Mouse (Mus musculus) embryonic facial prominence, embryonic 15.5 days (tissue): ENCODE measurements around the gene Lcn8. TPM values are rescaled to one million over a fixed set of nuclear protein-coding genes. Genes with fewer than 3 reads are reported as not detected.

ENCODE experiments used
- ATAC-seq: fragments of 200-750 bp; cut with Nextera tagmentation; 2 replicates; pipeline ENCODE4 v1.8.0; 2017; ENCODE audit warnings: low read depth, moderate TSS enrichment; ENCODE audit not compliant: insufficient number of reproducible peaks, low FRiP score, low TSS enrichment
- H3K27ac ChIP-seq: fragments of 300-500 bp; sonication (generic); replicated peaks from 2 replicates; pipeline ENCODE4 v1.5.1; 2015; ENCODE audit warnings: mild to moderate bottlenecking, inconsistent platforms
- H3K27me3 ChIP-seq: fragments of 300-500 bp; sonication (generic); 2 replicates; pipeline ENCODE4 v1.6.1; 2015; ENCODE audit warnings: inconsistent platforms
- H3K36me3 ChIP-seq: fragments of 300-500 bp; sonication (generic); 2 replicates; pipeline ENCODE4 v1.6.1; 2015; ENCODE audit warnings: mild to moderate bottlenecking, inconsistent platforms
- H3K4me1 ChIP-seq: fragments of 300-500 bp; sonication (generic); 2 replicates; pipeline ENCODE4 v1.6.1; 2015; ENCODE audit warnings: inconsistent platforms
- H3K4me2 ChIP-seq: fragments of 300-500 bp; sonication (generic); replicated peaks from 2 replicates; pipeline ENCODE4 v1.6.1; 2015; ENCODE audit warnings: mild to moderate bottlenecking, inconsistent platforms
- H3K4me3 ChIP-seq: fragments of 300-500 bp; sonication (generic); replicated peaks from 2 replicates; pipeline ENCODE4 v1.5.1; 2015; ENCODE audit warnings: mild to moderate bottlenecking, inconsistent platforms
- H3K9ac ChIP-seq: fragments of 300-500 bp; sonication (generic); 2 replicates; pipeline ENCODE4 v1.6.1; 2015; ENCODE audit warnings: inconsistent platforms
- H3K9me3 ChIP-seq: fragments of 300-500 bp; sonication (generic); replicated peaks from 2 replicates; pipeline ENCODE4 v1.6.1; 2016; ENCODE audit warnings: inconsistent platforms
- WGBS: fragments of 180-500 bp; shearing (Covaris S2); methylation state at CpG from one replicate; pipeline ENCODE4 v1.1.7; 2015; 5-methylcytosine and 5-hydroxymethylcytosine counted together
- polyA plus RNA-seq: library from polyadenylated mRNA; unstranded; fragments of >200 nt; fragmentation: Nextera tagmentation; extraction: Ambion mirVana; gene quantifications from 2 replicates; pipeline ENCODE4 v1.2.1, GENCODE M21; 2015

The Lcn8 gene
- polyA plus RNA-seq, 1 experiment from 2014 or later, result not detected

GRCm38 (mm10) chr2:25628738-25629137 is 24.2 kb upstream of the Lcn8 start:
- Histone ChIP-seq H3K36me3 (no peaks in the 10 kb centered on the region), H3K4me1 (no peaks in the 10 kb centered on the region), H3K9ac (no peak overlapping the region), H3K9me3 (no peaks in the 10 kb centered on the region), H3K27me3 (no peaks in the 10 kb centered on the region), H3K4me2 (no peak overlapping the region), H3K27ac (no peak overlapping the region), H3K4me3 (no peak overlapping the region)
- no peak for ATAC-seq
- 37% methylated on average over 4 of the region's 4 CpGs for WGBS

GRCm38 (mm10) chr2:25633616-25634015 is 19.3 kb upstream of the Lcn8 start:
- no peaks in the 10 kb centered on the region for H3K36me3 ChIP-seq
- ATAC-seq, result no peak
- no peak overlapping the region for H3K4me3 ChIP-seq
- WGBS, result 88% methylated on average over 3 of the region's 3 CpGs
- H3K9ac ChIP-seq, result no peak overlapping the region
- H3K4me1 ChIP-seq, result no peaks in the 10 kb centered on the region
- no peak overlapping the region for H3K27ac ChIP-seq
- H3K4me2 ChIP-seq, result no peak overlapping the region
- no peaks in the 10 kb centered on the region for H3K9me3 ChIP-seq
- no peaks in the 10 kb centered on the region for H3K27me3 ChIP-seq

- no peaks in the 10 kb centered on the region for H3K4me1 ChIP-seq
- WGBS, result 38% methylated on average over 1 of the region's 1 CpGs
- no peak overlapping the region for H3K4me3 ChIP-seq
- no peak for ATAC-seq
- no peaks in the 10 kb centered on the region for H3K9me3 ChIP-seq
- no peaks in the 10 kb centered on the region for H3K27me3 ChIP-seq
- H3K36me3 ChIP-seq, result no peaks in the 10 kb centered on the region
- no peak overlapping the region for H3K27ac ChIP-seq
- no peak overlapping the region for H3K4me2 ChIP-seq
- H3K9ac ChIP-seq, result no peak overlapping the region
Measured at GRCm38 (mm10) chr2:25634046-25634445, 18.9 kb upstream of the Lcn8 start.

GRCm38 (mm10) chr2:25639890-25640289 is 13.0 kb upstream of the Lcn8 start:
- no peaks in the 10 kb centered on the region for H3K36me3 ChIP-seq
- no peak for ATAC-seq
- no peak overlapping the region for H3K9ac ChIP-seq
- 19% methylated on average over 6 of the region's 6 CpGs for WGBS
- no peak overlapping the region for H3K4me2 ChIP-seq
- H3K9me3 ChIP-seq, result no peaks in the 10 kb centered on the region
- no peaks in the 10 kb centered on the region for H3K27me3 ChIP-seq
- H3K4me1 ChIP-seq, result no peaks in the 10 kb centered on the region
- H3K27ac ChIP-seq, result no peak overlapping the region
- no peak overlapping the region for H3K4me3 ChIP-seq

- Histone ChIP-seq H3K4me3 (no peak overlapping the region), H3K36me3 (no peaks in the 10 kb centered on the region), H3K9me3 (no peaks in the 10 kb centered on the region), H3K4me1 (no peaks in the 10 kb centered on the region), H3K4me2 (no peak overlapping the region), H3K9ac (no peak overlapping the region), H3K27ac (no peak overlapping the region), H3K27me3 (no peaks in the 10 kb centered on the region)
- ATAC-seq, result no peak
- WGBS, result 32% methylated on average over 1 of the region's 1 CpGs
Measured at GRCm38 (mm10) chr2:25654502-25654901, 1.6 kb downstream of the Lcn8 start.

GRCm38 (mm10) chr2:25656691-25657090 is 3.8 kb downstream of the Lcn8 start:
- Histone ChIP-seq H3K4me3 (no peak overlapping the region), H3K27me3 (no peaks in the 10 kb centered on the region), H3K27ac (no peak overlapping the region), H3K9ac (no peak overlapping the region), H3K36me3 (no peaks in the 10 kb centered on the region), H3K4me1 (no peaks in the 10 kb centered on the region), H3K9me3 (no peaks in the 10 kb centered on the region), H3K4me2 (no peak overlapping the region)
- no peak for ATAC-seq
- WGBS, result 74% methylated on average over 4 of the region's 4 CpGs

GRCm38 (mm10) chr2:25657246-25657645 is 4.3 kb downstream of the Lcn8 start:
- no peak overlapping the region for H3K4me2 ChIP-seq
- H3K4me3 ChIP-seq, result no peak overlapping the region
- H3K9ac ChIP-seq, result no peak overlapping the region
- no peaks in the 10 kb centered on the region for H3K4me1 ChIP-seq
- H3K27me3 ChIP-seq, result no peaks in the 10 kb centered on the region
- no peak overlapping the region for H3K27ac ChIP-seq
- 82% methylated on average over 4 of the region's 4 CpGs for WGBS
- ATAC-seq, result no peak
- H3K36me3 ChIP-seq, result no peaks in the 10 kb centered on the region
- no peaks in the 10 kb centered on the region for H3K9me3 ChIP-seq

GRCm38 (mm10) chr2:25657652-25658051 is 4.7 kb downstream of the Lcn8 start, which contains the start of gene Lcn5:
Lcn5 (plus strand) TSS chr2:25657952.
- Histone ChIP-seq H3K27ac (no peak within 1 kb of the TSS), H3K9ac (no peak within 1 kb of the TSS), H3K9me3 (no peaks in the 10 kb centered on the region), H3K4me1 (no peaks in the 10 kb centered on the region), H3K4me3 (no peak within 1 kb of the TSS), H3K27me3 (no peaks in the 10 kb centered on the region), H3K36me3 (no peaks in the 10 kb centered on the region), H3K4me2 (no peak within 1 kb of the TSS)
- ATAC-seq, result no peak

- no peaks in the 10 kb centered on the region for H3K27me3 ChIP-seq
- ATAC-seq, result no peak
- WGBS, result 81% methylated on average over 8 of the region's 8 CpGs
Measured at GRCm38 (mm10) chr2:25660279-25660678, 7.4 kb downstream of the Lcn8 start.

GRCm38 (mm10) chr2:25661245-25661970 is 8.5 kb downstream of the Lcn8 start:
- 79% methylated on average over 6 of the region's 6 CpGs for WGBS
- Histone ChIP-seq H3K9me3 (no peaks in the 10 kb centered on the region), H3K4me1 (no peaks in the 10 kb centered on the region), H3K27me3 (no peaks in the 10 kb centered on the region), H3K4me3 (no peak overlapping the region), H3K9ac (no peak overlapping the region), H3K36me3 (no peaks in the 10 kb centered on the region), H3K4me2 (no peak overlapping the region), H3K27ac (no peak overlapping the region)
- ATAC-seq, result no peak

More at GRCm38 (mm10) chr2:25660279-25660678, 7.4 kb downstream of the Lcn8 start:
- Histone ChIP-seq H3K27ac (no peak overlapping the region), H3K9ac (no peak overlapping the region), H3K4me3 (no peak overlapping the region), H3K9me3 (no peaks in the 10 kb centered on the region), H3K4me2 (no peak overlapping the region), H3K36me3 (no peaks in the 10 kb centered on the region), H3K4me1 (no peaks in the 10 kb centered on the region)

GRCm38 (mm10) chr2:25663511-25663910 is 10.6 kb downstream of the Lcn8 start:
- H3K36me3 ChIP-seq, result no peaks in the 10 kb centered on the region
- no peaks in the 10 kb centered on the region for H3K27me3 ChIP-seq
- no peak overlapping the region for H3K4me2 ChIP-seq
- H3K9ac ChIP-seq, result no peak overlapping the region
- H3K4me1 ChIP-seq, result no peaks in the 10 kb centered on the region
- H3K4me3 ChIP-seq, result no peak overlapping the region
- WGBS, result 60% methylated on average over 1 of the region's 1 CpGs
- no peak for ATAC-seq
- H3K27ac ChIP-seq, result no peak overlapping the region
- H3K9me3 ChIP-seq, result no peaks in the 10 kb centered on the region

GRCm38 (mm10) chr2:25664125-25664524 is 11.2 kb downstream of the Lcn8 start:
- 70% methylated on average over 5 of the region's 5 CpGs for WGBS

More at GRCm38 (mm10) chr2:25664125-25664524, 11.2 kb downstream of the Lcn8 start:
- no peak overlapping the region for H3K27ac ChIP-seq
- no peak overlapping the region for H3K4me3 ChIP-seq
- H3K9me3 ChIP-seq, result no peaks in the 10 kb centered on the region
- no peaks in the 10 kb centered on the region for H3K27me3 ChIP-seq
- no peaks in the 10 kb centered on the region for H3K4me1 ChIP-seq
- no peaks in the 10 kb centered on the region for H3K36me3 ChIP-seq
- no peak overlapping the region for H3K9ac ChIP-seq
- no peak for ATAC-seq
- H3K4me2 ChIP-seq, result no peak overlapping the region
